Mouse (Mus musculus) embryonic facial prominence, embryonic 14.5 days (tissue): ENCODE data around the gene Cab39. TPM values are rescaled to one million over a fixed set of nuclear protein-coding genes. Genes with fewer than 3 reads are reported as not detected.

ENCODE experiments used
- ATAC-seq: fragments of 200-750 bp; cut with Nextera tagmentation; 2 replicates; pipeline ENCODE4 v1.8.0; 2017; ENCODE audit warnings: low read depth, moderate number of reproducible peaks, moderate TSS enrichment
- DNase-seq: peaks from one replicate; pipeline ENCODE4 v3.0.0-alpha.2; 2015; ENCODE audit warnings: low spot score
- H3K27ac ChIP-seq: fragments of 300-500 bp; sonication (generic); replicated peaks from 2 replicates; pipeline ENCODE4 v1.5.1; 2014; ENCODE audit warnings: low read depth, mild to moderate bottlenecking, low read length, moderate library complexity
- H3K27me3 ChIP-seq: fragments of 300-500 bp; sonication (generic); replicated peaks from 2 replicates; pipeline ENCODE4 v1.6.1; 2014; ENCODE audit warnings: low read length; ENCODE audit not compliant: control insufficient read depth, insufficient read depth
- H3K36me3 ChIP-seq: fragments of 300-500 bp; sonication (generic); 2 replicates; pipeline ENCODE4 v1.6.1; 2014; ENCODE audit warnings: low read length, mixed read lengths; ENCODE audit not compliant: control insufficient read depth, insufficient read depth
- H3K4me1 ChIP-seq: fragments of 300-500 bp; sonication (generic); 2 replicates; pipeline ENCODE4 v1.6.1; 2014; ENCODE audit warnings: antibody characterized with exemption, low read length; ENCODE audit not compliant: control insufficient read depth, insufficient read depth
- H3K4me2 ChIP-seq: fragments of 300-500 bp; sonication (generic); 2 replicates; pipeline ENCODE4 v1.6.1; 2014; ENCODE audit warnings: low read depth, mild to moderate bottlenecking, low read length, moderate library complexity, mixed read lengths
- H3K4me3 ChIP-seq: fragments of 300-500 bp; sonication (generic); 2 replicates; pipeline ENCODE4 v1.5.1; 2014; ENCODE audit warnings: low read depth, mild to moderate bottlenecking, low read length
- H3K9ac ChIP-seq: fragments of 300-500 bp; sonication (generic); 2 replicates; pipeline ENCODE4 v1.6.1; 2014; ENCODE audit warnings: low read depth, mild to moderate bottlenecking, low read length, moderate library complexity, mixed read lengths
- H3K9me3 ChIP-seq: fragments of 300-500 bp; sonication (generic); 2 replicates; pipeline ENCODE4 v1.6.1; 2016; ENCODE audit warnings: low read length; ENCODE audit not compliant: control insufficient read depth
- WGBS: fragments of 180-500 bp; shearing (Covaris S2); extraction: QIAGEN DNeasy Blood & Tissue Kit; methylation state at CpG from one replicate; pipeline ENCODE4 v1.1.7; 2014; 5-methylcytosine and 5-hydroxymethylcytosine counted together
- polyA plus RNA-seq: library from polyadenylated mRNA; unstranded; fragments of >200 nt; fragmentation: Nextera tagmentation; extraction: Ambion mirVana; gene quantifications from 2 replicates; pipeline ENCODE4 v1.2.1, GENCODE M21; 2014

Gene Cab39
- polyA plus RNA-seq, 1 experiment from 2014 or later = 45.2 TPM

- peak overlapping the region; percentile 24; the same call in 1 of the 2 replicates for H3K4me2 ChIP-seq
- H3K9ac ChIP-seq = no peak overlapping the region; the same call in 1 of the 2 replicates
- ATAC-seq (peak; percentile 78), DNase-seq (peak; percentile 58)
- peaks cover 3% of the 10 kb centered on the region; the same call in 1 of the 2 replicates for H3K9me3 ChIP-seq
- H3K4me1 ChIP-seq = peaks cover 6% of the 10 kb centered on the region; the same call in 1 of the 2 replicates
- 33% methylated on average over 14 of the region's 14 CpGs for WGBS
- no peak overlapping the region for H3K4me3 ChIP-seq
- H3K27ac ChIP-seq = peak overlapping the region; percentile 28; the same call in 1 of the 2 replicates
- no peaks in the 10 kb centered on the region for H3K27me3 ChIP-seq
- H3K36me3 ChIP-seq = no peaks in the 10 kb centered on the region
Measured at GRCm38 (mm10) chr1:85758231-85758968, 34.8 kb upstream of the Cab39 start.

GRCm38 (mm10) chr1:85758969-85759293, 34.3 kb upstream of the Cab39 start:
- H3K27ac ChIP-seq = peak overlapping the region; percentile 28; the same call in 1 of the 2 replicates

GRCm38 (mm10) chr1:85761665-85762064, 31.6 kb upstream of the Cab39 start:
- no peak for DNase-seq
- no peaks in the 10 kb centered on the region for H3K36me3 ChIP-seq
- peaks cover 3% of the 10 kb centered on the region; the same call in 1 of the 2 replicates for H3K9me3 ChIP-seq
- no peak overlapping the region for H3K4me3 ChIP-seq
- H3K27me3 ChIP-seq = no peaks in the 10 kb centered on the region
- H3K9ac ChIP-seq = no peak overlapping the region
- no peak overlapping the region for H3K4me2 ChIP-seq
- 77% methylated on average over 4 of the region's 4 CpGs for WGBS
- H3K27ac ChIP-seq = no peak overlapping the region
- H3K4me1 ChIP-seq = peaks cover 6% of the 10 kb centered on the region; the same call in 1 of the 2 replicates
- ATAC-seq = no peak

More at GRCm38 (mm10) chr1:85758969-85759293, 34.3 kb upstream of the Cab39 start:
- peaks cover 6% of the 10 kb centered on the region; the same call in 1 of the 2 replicates for H3K4me1 ChIP-seq
- no peak overlapping the region for H3K4me2 ChIP-seq
- 0% methylated on average over 1 of the region's 1 CpGs for WGBS
- peaks cover 3% of the 10 kb centered on the region; the same call in 1 of the 2 replicates for H3K9me3 ChIP-seq
- H3K4me3 ChIP-seq = no peak overlapping the region
- H3K9ac ChIP-seq = no peak overlapping the region
- DNase-seq (no peak), ATAC-seq (no peak; the same call in 1 of the 2 replicates)
- H3K27me3 ChIP-seq = no peaks in the 10 kb centered on the region
- no peaks in the 10 kb centered on the region for H3K36me3 ChIP-seq

GRCm38 (mm10) chr1:85763386-85763785, 29.9 kb upstream of the Cab39 start:
- no peak overlapping the region for H3K27ac ChIP-seq
- DNase-seq = no peak
- H3K4me1 ChIP-seq = peaks cover 5% of the 10 kb centered on the region; the same call in 1 of the 2 replicates
- H3K4me2 ChIP-seq = no peak overlapping the region
- 73% methylated on average over 6 of the region's 6 CpGs for WGBS
- H3K36me3 ChIP-seq = no peaks in the 10 kb centered on the region
- ATAC-seq = no peak
- no peak overlapping the region for H3K4me3 ChIP-seq
- no peaks in the 10 kb centered on the region for H3K27me3 ChIP-seq
- no peak overlapping the region for H3K9ac ChIP-seq
- H3K9me3 ChIP-seq = no peaks in the 10 kb centered on the region

- Histone ChIP-seq H3K4me3 (no peak overlapping the region), H3K4me2 (no peak overlapping the region), H3K9me3 (no peaks in the 10 kb centered on the region), H3K27ac (no peak overlapping the region), H3K9ac (no peak overlapping the region), H3K4me1 (no peaks in the 10 kb centered on the region), H3K36me3 (no peaks in the 10 kb centered on the region), H3K27me3 (no peaks in the 10 kb centered on the region)
- no peak for ATAC-seq
- no peak for DNase-seq
- 74% methylated on average over 4 of the region's 4 CpGs for WGBS
Measured at GRCm38 (mm10) chr1:85764291-85764690, 28.9 kb upstream of the Cab39 start.

GRCm38 (mm10) chr1:85766120-85766519, 27.1 kb upstream of the Cab39 start:
- no peak overlapping the region for H3K27ac ChIP-seq
- H3K4me3 ChIP-seq = no peak overlapping the region
- H3K36me3 ChIP-seq = no peaks in the 10 kb centered on the region
- no peak overlapping the region for H3K4me2 ChIP-seq
- no peaks in the 10 kb centered on the region for H3K4me1 ChIP-seq
- DNase-seq (peak; percentile 39), ATAC-seq (peak; percentile 53; the same call in 1 of the 2 replicates)
- no peaks in the 10 kb centered on the region for H3K9me3 ChIP-seq
- H3K9ac ChIP-seq = no peak overlapping the region
- no peaks in the 10 kb centered on the region for H3K27me3 ChIP-seq
- WGBS = 58% methylated on average over 3 of the region's 3 CpGs

- no peak for DNase-seq
- H3K27ac ChIP-seq = no peak overlapping the region
- no peak overlapping the region for H3K4me2 ChIP-seq
- no peaks in the 10 kb centered on the region for H3K9me3 ChIP-seq
- H3K27me3 ChIP-seq = no peaks in the 10 kb centered on the region
- H3K4me3 ChIP-seq = no peak overlapping the region
- no peak overlapping the region for H3K9ac ChIP-seq
- 30% methylated on average over 1 of the region's 1 CpGs for WGBS
- ATAC-seq = no peak
- H3K36me3 ChIP-seq = no peaks in the 10 kb centered on the region
- no peaks in the 10 kb centered on the region for H3K4me1 ChIP-seq
Measured at GRCm38 (mm10) chr1:85767754-85768153, 25.5 kb upstream of the Cab39 start.

GRCm38 (mm10) chr1:85771976-85772375, 21.3 kb upstream of the Cab39 start:
- Histone ChIP-seq H3K4me2 (no peak overlapping the region), H3K27me3 (no peaks in the 10 kb centered on the region), H3K36me3 (no peaks in the 10 kb centered on the region), H3K4me3 (no peak overlapping the region), H3K9ac (no peak overlapping the region), H3K9me3 (no peaks in the 10 kb centered on the region), H3K4me1 (no peaks in the 10 kb centered on the region), H3K27ac (no peak overlapping the region)
- 69% methylated on average over 3 of the region's 3 CpGs for WGBS
- DNase-seq (no peak), ATAC-seq (no peak)

- Histone ChIP-seq H3K4me1 (no peaks in the 10 kb centered on the region), H3K4me3 (no peak overlapping the region), H3K36me3 (no peaks in the 10 kb centered on the region), H3K9ac (no peak overlapping the region), H3K27me3 (no peaks in the 10 kb centered on the region), H3K27ac (no peak overlapping the region), H3K9me3 (no peaks in the 10 kb centered on the region), H3K4me2 (no peak overlapping the region)
- peak; percentile 27 for DNase-seq
- ATAC-seq = no peak
- 81% methylated on average over 7 of the region's 7 CpGs for WGBS
Measured at GRCm38 (mm10) chr1:85775136-85775535, 18.1 kb upstream of the Cab39 start.
